Mouse (Mus musculus) heart, postnatal 4 days (tissue): ENCODE results near the gene Gm9639. TPM values are rescaled to one million over a fixed set of nuclear protein-coding genes. Genes with fewer than 3 reads are reported as not detected.
"Not testable (repeated sequence)": the region's sequence is repeated elsewhere in the genome, so short reads cannot be mapped to it uniquely, and the experiment has no call there.

ENCODE experiments used
- DNase-seq: peaks from one replicate; pipeline ENCODE4 v3.0.0; 2021
- total RNA-seq, 2 experiments: library from RNA; stranded (reverse); gene quantifications; 2 replicates each; pipeline ENCODE4 v1.2.3; 2021

Gene Gm9639
- total RNA-seq: not detected

- DNase-seq: no peak
Measured at GRCm38 (mm10) chr10:77794976-77795375, at the start of gene Gm9639. Gene Gm9639, minus strand, starts transcription at chr10:77795076.

- DNase-seq: no peak
Measured at GRCm38 (mm10) chr10:77839006-77839405, 44.1 kb upstream of the Gm9639 start.

- DNase-seq: no peak
Measured at GRCm38 (mm10) chr10:77835647-77836046, 40.8 kb upstream of the Gm9639 start, which contains the start of gene Krtap10-10. Gene Krtap10-10, plus strand, starts transcription at chr10:77835947.

GRCm38 (mm10) chr10:77826951-77827350 is 32.1 kb upstream of the Gm9639 start, which contains the start of gene Krtap10-4:
Gene Krtap10-4, minus strand, starts transcription at chr10:77827095.
- no peak for DNase-seq

GRCm38 (mm10) chr10:77819203-77819602 is 24.3 kb upstream of the Gm9639 start:
- DNase-seq: no peak

GRCm38 (mm10) chr10:77818523-77818922 is 23.6 kb upstream of the Gm9639 start:
- no peak for DNase-seq

- peak; percentile 32 for DNase-seq
Measured at GRCm38 (mm10) chr10:77815514-77815913, 20.6 kb upstream of the Gm9639 start.

- DNase-seq: no peak
Measured at GRCm38 (mm10) chr10:77814382-77814781, 19.5 kb upstream of the Gm9639 start, which contains the start of gene Gm2696. Gene Gm2696, plus strand, starts transcription at chr10:77814682.

- DNase-seq: no peak
Measured at GRCm38 (mm10) chr10:77811743-77812142, 16.9 kb upstream of the Gm9639 start, which contains the start of gene Gm9507. Gene Gm9507, minus strand, starts transcription at chr10:77811843.

- no peak for DNase-seq
Measured at GRCm38 (mm10) chr10:77804095-77804494, 9.2 kb upstream of the Gm9639 start.

GRCm38 (mm10) chr10:77798921-77799508 is 4.1 kb upstream of the Gm9639 start, which contains the start of gene Gm19668:
Gene Gm19668, minus strand, starts transcription at chr10:77799133.
- DNase-seq: no peak

- DNase-seq: peak; percentile 42
Measured at GRCm38 (mm10) chr10:77798164-77798920, 3.5 kb upstream of the Gm9639 start.

- DNase-seq: peak; percentile 44
Measured at GRCm38 (mm10) chr10:77797677-77798076, 2.8 kb upstream of the Gm9639 start.

GRCm38 (mm10) chr10:77788621-77789020 is 6.3 kb downstream of the Gm9639 start:
- no peak for DNase-seq

- DNase-seq: peak; percentile 28
Measured at GRCm38 (mm10) chr10:77787876-77788275, 7.0 kb downstream of the Gm9639 start, which contains the start of gene Gm7137. Gene Gm7137, minus strand, starts transcription at chr10:77788200.

GRCm38 (mm10) chr10:77783396-77783795 is 11.5 kb downstream of the Gm9639 start:
- DNase-seq: not testable (repeated sequence)

GRCm38 (mm10) chr10:77782442-77782841 is 12.4 kb downstream of the Gm9639 start, which contains the start of gene Gm3250:
Gene Gm3250, minus strand, starts transcription at chr10:77782542.
- DNase-seq: not testable (repeated sequence)

GRCm38 (mm10) chr10:77776844-77777243 is 18.0 kb downstream of the Gm9639 start, which contains the start of gene Gm7138:
Gene Gm7138, minus strand, starts transcription at chr10:77776944.
- not testable (repeated sequence) for DNase-seq

- not testable (repeated sequence) for DNase-seq
Measured at GRCm38 (mm10) chr10:77772142-77772541, 22.7 kb downstream of the Gm9639 start.

GRCm38 (mm10) chr10:77771225-77771624 is 23.7 kb downstream of the Gm9639 start, which contains the start of gene Gm3238:
Gene Gm3238, minus strand, starts transcription at chr10:77771325.
- not testable (repeated sequence) for DNase-seq

GRCm38 (mm10) chr10:77769727-77770126 is 25.1 kb downstream of the Gm9639 start:
- DNase-seq: no peak

- DNase-seq: not testable (repeated sequence)
Measured at GRCm38 (mm10) chr10:77759582-77759981, 35.3 kb downstream of the Gm9639 start, which contains the start of gene Gm3233. Gene Gm3233, minus strand, starts transcription at chr10:77759682.

GRCm38 (mm10) chr10:77753448-77753847 is 41.4 kb downstream of the Gm9639 start:
- no peak for DNase-seq
